Mouse (Mus musculus) liver, embryonic 13.5 days (tissue): Measurements from ENCODE around the gene Fyn. TPM values are rescaled to one million over a fixed set of nuclear protein-coding genes. Genes with fewer than 3 reads are reported as not detected.

Experiments used
- ATAC-seq: fragments of 200-750 bp; cut with Nextera tagmentation; 2 replicates; pipeline ENCODE4 v1.8.0; 2017; ENCODE audit warnings: low read depth, mild to moderate bottlenecking, moderate number of reproducible peaks, moderate library complexity
- DNase-seq: peaks from one replicate; pipeline ENCODE4 v3.0.0; 2022
- H3K27ac ChIP-seq: fragments of 300-500 bp; sonication (generic); 2 replicates; pipeline ENCODE4 v1.5.1; 2015; ENCODE audit warnings: moderate library complexity, mild to moderate bottlenecking, inconsistent platforms
- H3K27me3 ChIP-seq: fragments of 300-500 bp; sonication (generic); 2 replicates; pipeline ENCODE4 v1.6.1; 2015; ENCODE audit warnings: mild to moderate bottlenecking, inconsistent platforms
- H3K36me3 ChIP-seq: fragments of 300-500 bp; sonication (generic); 2 replicates; pipeline ENCODE4 v1.6.1; 2015; ENCODE audit warnings: mild to moderate bottlenecking, inconsistent platforms
- H3K4me1 ChIP-seq: fragments of 300-500 bp; sonication (generic); replicated peaks from 2 replicates; pipeline ENCODE4 v1.6.1; 2015; ENCODE audit warnings: inconsistent platforms
- H3K4me2 ChIP-seq: fragments of 300-500 bp; sonication (generic); 2 replicates; pipeline ENCODE4 v1.6.1; 2015; ENCODE audit warnings: inconsistent platforms, mild to moderate bottlenecking, moderate library complexity
- H3K4me3 ChIP-seq: fragments of 300-500 bp; sonication (generic); replicated peaks from 2 replicates; pipeline ENCODE4 v1.5.1; 2015; ENCODE audit warnings: mild to moderate bottlenecking, inconsistent platforms
- H3K9ac ChIP-seq: fragments of 300-500 bp; sonication (generic); 2 replicates; pipeline ENCODE4 v1.6.1; 2015; ENCODE audit warnings: mild to moderate bottlenecking, inconsistent platforms
- H3K9me3 ChIP-seq: fragments of 300-500 bp; sonication (generic); replicated peaks from 2 replicates; pipeline ENCODE4 v1.6.1; 2016; ENCODE audit warnings: inconsistent platforms
- WGBS: fragments of 180-500 bp; shearing (Covaris S2); methylation state at CpG from one replicate; pipeline ENCODE4 v1.1.7; 2015; ENCODE audit not compliant: insufficient replicate concordance; 5-methylcytosine and 5-hydroxymethylcytosine counted together
- polyA plus RNA-seq: library from polyadenylated mRNA; unstranded; fragments of >200 nt; fragmentation: Nextera tagmentation; extraction: Ambion mirVana; gene quantifications from 2 replicates; pipeline ENCODE4 v1.2.1, GENCODE M21; 2015

Fyn gene
- polyA plus RNA-seq, 1 experiment from 2014 or later: 6.5 TPM

DNA sequence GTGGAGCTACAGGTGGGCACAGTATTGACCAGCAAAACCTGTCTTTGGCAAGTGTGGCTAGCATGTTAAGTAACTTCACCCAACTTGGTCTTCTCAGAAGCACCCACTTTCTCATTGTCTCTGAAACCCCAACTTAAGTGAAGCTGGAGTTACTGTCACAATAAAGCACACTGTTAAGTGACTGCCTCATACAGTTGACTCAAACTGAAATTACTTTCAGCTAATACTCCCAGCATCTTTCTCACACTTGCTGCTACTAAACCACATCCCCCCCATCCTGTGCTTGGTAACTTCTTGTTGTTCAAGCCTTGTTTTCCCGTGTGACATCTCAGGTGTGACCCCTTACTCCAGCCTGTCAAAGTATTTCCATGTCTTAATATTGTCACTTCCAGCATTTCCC lies 110.7 kb downstream of the Fyn start:
- H3K27ac ChIP-seq: no peak overlapping the region
- no peak overlapping the region for H3K4me3 ChIP-seq
- DNase-seq: no peak
- 51% methylated on average over 1 of the region's 1 CpGs for WGBS
- ATAC-seq: no peak
- no peak overlapping the region for H3K4me2 ChIP-seq
- H3K27me3 ChIP-seq: no peaks in the 10 kb centered on the region
- H3K36me3 ChIP-seq: no peaks in the 10 kb centered on the region
- 0 out of 2 replicates have a peak, but pooled peaks cover 3% of the 10 kb centered on the region for H3K9me3 ChIP-seq
- no peak overlapping the region for H3K9ac ChIP-seq
- H3K4me1 ChIP-seq: no peaks in the 10 kb centered on the region

DNA sequence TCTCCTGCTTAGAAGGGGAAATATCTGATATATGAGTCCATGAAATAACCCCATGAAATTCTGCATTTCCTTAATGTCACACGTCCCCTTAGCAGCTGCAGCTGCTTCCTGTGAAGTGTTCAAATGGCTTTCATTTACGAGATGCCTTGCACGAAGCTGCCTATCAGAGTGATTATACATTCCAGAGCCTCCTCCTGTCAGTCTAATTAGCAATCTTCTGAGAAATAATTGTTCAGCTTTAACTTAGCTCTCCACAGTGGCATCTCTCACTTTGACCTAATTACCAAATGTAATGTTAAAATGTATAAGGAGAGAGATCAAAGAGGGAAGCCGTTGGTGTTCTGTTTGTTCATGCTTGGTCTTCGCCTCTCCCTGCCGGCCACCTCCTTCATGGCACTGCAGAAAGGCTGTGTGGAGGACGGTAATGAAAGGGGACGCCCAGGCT lies 115.7 kb downstream of the Fyn start:
- Histone ChIP-seq H3K27ac (no peak overlapping the region), H3K36me3 (no peaks in the 10 kb centered on the region)
- no peak for DNase-seq

DNA sequence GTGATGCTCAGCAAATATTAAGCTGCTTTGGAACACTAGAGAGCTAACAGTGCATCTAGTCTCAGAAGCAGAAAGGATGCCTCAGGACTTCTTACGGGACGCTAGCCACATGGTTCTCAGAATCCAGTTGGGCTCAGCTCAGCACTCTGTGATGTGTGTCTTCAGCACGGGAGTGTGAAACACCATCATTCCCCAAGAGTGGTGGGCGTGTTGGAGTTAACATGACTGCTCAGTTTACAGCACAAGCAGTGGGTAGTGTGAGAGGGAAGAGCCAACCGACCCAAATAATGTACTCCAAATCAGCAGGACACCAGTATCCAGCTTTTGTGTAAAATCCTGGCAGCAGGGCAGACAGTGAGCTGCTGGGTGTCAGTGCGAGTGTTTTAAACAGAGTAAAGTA lies 116.2 kb downstream of the Fyn start:
- Histone ChIP-seq H3K27ac (no peak overlapping the region), H3K27me3 (no peaks in the 10 kb centered on the region), H3K9ac (no peak overlapping the region), H3K4me3 (no peak overlapping the region), H3K4me2 (no peak overlapping the region), H3K36me3 (no peaks in the 10 kb centered on the region), H3K4me1 (peaks cover 23% of the 10 kb centered on the region), H3K9me3 (0 out of 2 replicates have a peak, but pooled peaks cover 3% of the 10 kb centered on the region)
- 68% methylated on average over 6 of the region's 6 CpGs for WGBS
- ATAC-seq: no peak
- DNase-seq: no peak

More for the DNA sequence above, 115.7 kb downstream of the Fyn start:
- Histone ChIP-seq H3K4me2 (no peak overlapping the region), H3K4me1 (peaks cover 23% of the 10 kb centered on the region), H3K27me3 (no peaks in the 10 kb centered on the region), H3K4me3 (no peak overlapping the region), H3K9ac (no peak overlapping the region), H3K9me3 (0 out of 2 replicates have a peak, but pooled peaks cover 3% of the 10 kb centered on the region)
- WGBS: 59% methylated on average over 8 of the region's 8 CpGs
- no peak for ATAC-seq

DNA sequence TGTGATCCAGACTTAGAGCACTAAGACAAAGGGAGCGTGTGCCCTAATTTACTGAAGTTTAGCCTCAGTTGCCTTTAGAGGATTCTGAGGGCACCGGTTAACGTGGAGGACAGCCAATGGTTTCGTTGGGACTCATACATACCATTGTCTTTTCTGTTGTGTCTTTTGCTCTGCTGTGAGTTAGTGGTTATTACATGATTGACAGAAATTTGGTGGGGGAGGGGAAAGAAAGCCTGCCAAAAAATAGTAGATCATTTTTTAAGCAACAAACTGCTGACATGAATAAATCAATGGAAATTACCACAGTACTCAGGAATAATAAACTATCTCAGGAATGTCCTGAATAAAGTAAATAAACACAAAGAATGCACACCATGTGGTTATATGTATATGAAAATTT lies 117.3 kb downstream of the Fyn start:
- ATAC-seq (no peak), DNase-seq (no peak)
- no peak overlapping the region for H3K4me2 ChIP-seq
- no peaks in the 10 kb centered on the region for H3K36me3 ChIP-seq
- 77% methylated on average over 4 of the region's 4 CpGs for WGBS
- H3K9ac ChIP-seq: no peak overlapping the region
- H3K4me3 ChIP-seq: no peak overlapping the region
- 0 out of 2 replicates have a peak, but pooled peaks cover 3% of the 10 kb centered on the region for H3K9me3 ChIP-seq
- no peaks in the 10 kb centered on the region for H3K27me3 ChIP-seq
- peaks cover 23% of the 10 kb centered on the region for H3K4me1 ChIP-seq
- no peak overlapping the region for H3K27ac ChIP-seq

- Histone ChIP-seq H3K27me3 (no peaks in the 10 kb centered on the region), H3K4me3 (no peak overlapping the region), H3K36me3 (no peaks in the 10 kb centered on the region), H3K4me1 (peaks cover 23% of the 10 kb centered on the region), H3K4me2 (no peak overlapping the region), H3K27ac (no peak overlapping the region), H3K9ac (no peak overlapping the region), H3K9me3 (0 out of 2 replicates have a peak, but pooled peaks cover 3% of the 10 kb centered on the region)
- no peak for ATAC-seq
- no peak for DNase-seq
- 64% methylated on average over 11 of the region's 11 CpGs for WGBS
These were observed 118.1 kb downstream of the Fyn start for GRCm38 (mm10) chr10:39486501-39487450.

DNA sequence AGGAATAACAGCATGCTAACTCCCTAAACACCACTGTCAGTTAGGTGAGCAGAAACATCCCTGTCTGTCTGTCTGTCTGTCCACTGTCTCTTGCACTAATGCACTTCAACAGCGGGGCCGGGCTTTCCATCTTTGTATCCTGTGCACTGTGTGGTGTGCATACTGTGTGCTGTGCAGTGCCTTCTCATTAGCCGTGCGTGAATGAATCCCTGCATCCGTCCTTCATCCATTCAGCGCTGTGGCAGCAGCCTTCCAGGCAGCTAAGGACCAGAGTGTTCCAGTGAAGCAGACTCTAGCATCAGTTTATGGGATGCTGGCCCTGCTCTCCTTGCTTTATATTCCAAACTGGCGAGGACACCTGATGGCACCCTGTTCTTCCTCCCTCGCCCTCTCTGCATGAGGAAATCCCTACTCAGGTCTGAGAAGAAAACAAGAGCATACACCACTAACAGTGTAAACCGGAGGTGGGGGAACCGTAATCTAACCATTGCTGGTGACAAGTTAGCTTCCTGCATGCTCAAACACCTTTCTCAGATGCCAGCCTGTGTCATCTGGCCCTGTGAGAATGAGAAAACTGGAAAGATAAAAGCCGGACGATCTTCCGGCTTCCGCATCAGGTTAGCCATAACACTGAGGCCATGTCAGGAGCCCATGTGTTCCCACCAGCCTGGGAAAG lies 119.2 kb downstream of the Fyn start:
- Histone ChIP-seq H3K9me3 (0 out of 2 replicates have a peak, but pooled peaks cover 3% of the 10 kb centered on the region), H3K9ac (no peak overlapping the region), H3K27me3 (no peaks in the 10 kb centered on the region), H3K4me3 (no peak overlapping the region), H3K4me2 (no peak overlapping the region), H3K27ac (no peak overlapping the region), H3K36me3 (no peaks in the 10 kb centered on the region), H3K4me1 (peaks cover 23% of the 10 kb centered on the region)
- WGBS: 75% methylated on average over 14 of the region's 14 CpGs
- ATAC-seq (no peak), DNase-seq (no peak)

- Histone ChIP-seq H3K27me3 (no peaks in the 10 kb centered on the region), H3K9me3 (no peaks in the 10 kb centered on the region), H3K27ac (no peak overlapping the region), H3K4me3 (no peak overlapping the region), H3K4me2 (no peak overlapping the region), H3K36me3 (no peaks in the 10 kb centered on the region), H3K4me1 (peaks cover 23% of the 10 kb centered on the region), H3K9ac (no peak overlapping the region)
- no peak for DNase-seq
- ATAC-seq: no peak
- 62% methylated on average over 3 of the region's 3 CpGs for WGBS
These were observed 119.9 kb downstream of the Fyn start for GRCm38 (mm10) chr10:39488542-39488941.

- H3K4me1 ChIP-seq: peaks cover 23% of the 10 kb centered on the region
- H3K27me3 ChIP-seq: no peaks in the 10 kb centered on the region
- WGBS: 63% methylated on average over 3 of the region's 3 CpGs
- ATAC-seq (no peak), DNase-seq (no peak)
- H3K9ac ChIP-seq: no peak overlapping the region
- no peak overlapping the region for H3K27ac ChIP-seq
- H3K4me2 ChIP-seq: no peak overlapping the region
- no peaks in the 10 kb centered on the region for H3K9me3 ChIP-seq
- no peaks in the 10 kb centered on the region for H3K36me3 ChIP-seq
- no peak overlapping the region for H3K4me3 ChIP-seq
These were observed 120.3 kb downstream of the Fyn start for GRCm38 (mm10) chr10:39488956-39489355.

DNA sequence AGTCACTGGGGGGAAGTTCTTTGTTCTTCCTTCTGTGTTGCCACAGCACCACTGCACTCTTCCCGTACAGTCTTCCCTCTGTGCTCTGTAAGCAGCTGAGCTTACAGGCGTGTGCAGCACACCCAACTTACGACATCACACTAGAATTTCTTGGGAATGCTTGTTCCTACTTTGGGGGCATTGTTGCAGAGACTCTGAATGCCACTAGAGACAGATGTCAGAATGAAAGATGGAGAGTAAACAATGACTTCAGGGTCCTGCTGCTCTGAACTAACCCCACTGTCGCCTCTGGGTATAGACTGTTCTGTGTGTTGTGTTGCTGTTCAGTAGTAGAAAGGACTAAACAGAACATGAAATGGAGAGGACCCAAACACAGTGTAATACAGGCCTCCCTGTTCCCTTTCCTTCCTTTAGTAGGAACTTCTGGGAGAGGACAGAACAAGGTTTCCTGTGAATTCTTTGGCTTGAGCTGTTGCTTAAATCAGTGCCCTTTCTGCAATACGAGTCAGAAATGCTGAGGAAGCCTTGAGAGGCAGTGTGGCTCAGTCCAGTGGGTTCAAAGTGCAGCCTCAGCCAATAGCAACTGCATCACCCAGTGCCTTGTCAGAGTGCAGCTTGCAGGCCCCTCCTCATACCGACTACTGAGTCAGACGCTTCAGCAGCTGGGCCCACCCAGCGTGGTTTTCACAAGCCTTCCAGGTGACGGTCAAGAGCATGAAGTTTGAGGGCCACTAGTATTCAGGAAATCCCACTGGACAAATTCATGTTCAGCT lies 121.9 kb downstream of the Fyn start:
- H3K36me3 ChIP-seq: no peaks in the 10 kb centered on the region
- H3K27me3 ChIP-seq: no peaks in the 10 kb centered on the region
- H3K4me3 ChIP-seq: no peak overlapping the region
- ATAC-seq: no peak
- H3K4me2 ChIP-seq: no peak overlapping the region
- no peak overlapping the region for H3K27ac ChIP-seq
- H3K9me3 ChIP-seq: no peaks in the 10 kb centered on the region
- H3K4me1 ChIP-seq: peaks cover 21% of the 10 kb centered on the region
- WGBS: 71% methylated on average over 9 of the region's 9 CpGs
- no peak for DNase-seq
- no peak overlapping the region for H3K9ac ChIP-seq

- 78% methylated on average over 6 of the region's 6 CpGs for WGBS
- no peak overlapping the region for H3K9ac ChIP-seq
- H3K4me1 ChIP-seq: peaks cover 17% of the 10 kb centered on the region
- H3K36me3 ChIP-seq: no peaks in the 10 kb centered on the region
- no peak for ATAC-seq
- DNase-seq: no peak
- H3K27ac ChIP-seq: no peak overlapping the region
- no peaks in the 10 kb centered on the region for H3K9me3 ChIP-seq
- no peak overlapping the region for H3K4me3 ChIP-seq
- no peaks in the 10 kb centered on the region for H3K27me3 ChIP-seq
- H3K4me2 ChIP-seq: no peak overlapping the region
These were observed 123.5 kb downstream of the Fyn start for GRCm38 (mm10) chr10:39492146-39492545.

DNA sequence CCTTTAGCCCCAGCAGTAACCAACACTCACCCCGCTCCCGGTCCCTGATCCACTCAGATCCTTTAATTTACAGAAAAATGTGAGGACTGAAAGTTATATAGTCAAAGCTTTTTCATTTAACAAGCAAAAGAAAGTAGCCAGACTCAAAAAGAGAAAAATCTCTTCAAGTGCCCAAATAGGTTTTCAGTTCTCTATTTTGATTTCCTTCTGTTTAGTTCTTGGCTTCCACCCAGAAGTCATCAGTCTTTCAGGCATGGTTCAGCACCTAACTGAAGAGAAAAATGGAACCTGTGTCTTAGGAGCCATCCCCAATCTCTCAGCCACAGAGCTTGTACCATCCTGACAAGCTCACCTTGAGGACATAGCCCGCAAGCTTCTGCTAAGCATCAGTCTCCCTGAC lies 124.4 kb downstream of the Fyn start:
- no peak for ATAC-seq
- Histone ChIP-seq H3K9ac (no peak overlapping the region), H3K4me3 (no peak overlapping the region), H3K4me1 (peaks cover 12% of the 10 kb centered on the region), H3K27me3 (no peaks in the 10 kb centered on the region), H3K27ac (no peak overlapping the region), H3K36me3 (no peaks in the 10 kb centered on the region), H3K4me2 (no peak overlapping the region), H3K9me3 (no peaks in the 10 kb centered on the region)
- WGBS: 79% methylated on average over 3 of the region's 3 CpGs
- DNase-seq: no peak
